In the genomic region with DNA sequence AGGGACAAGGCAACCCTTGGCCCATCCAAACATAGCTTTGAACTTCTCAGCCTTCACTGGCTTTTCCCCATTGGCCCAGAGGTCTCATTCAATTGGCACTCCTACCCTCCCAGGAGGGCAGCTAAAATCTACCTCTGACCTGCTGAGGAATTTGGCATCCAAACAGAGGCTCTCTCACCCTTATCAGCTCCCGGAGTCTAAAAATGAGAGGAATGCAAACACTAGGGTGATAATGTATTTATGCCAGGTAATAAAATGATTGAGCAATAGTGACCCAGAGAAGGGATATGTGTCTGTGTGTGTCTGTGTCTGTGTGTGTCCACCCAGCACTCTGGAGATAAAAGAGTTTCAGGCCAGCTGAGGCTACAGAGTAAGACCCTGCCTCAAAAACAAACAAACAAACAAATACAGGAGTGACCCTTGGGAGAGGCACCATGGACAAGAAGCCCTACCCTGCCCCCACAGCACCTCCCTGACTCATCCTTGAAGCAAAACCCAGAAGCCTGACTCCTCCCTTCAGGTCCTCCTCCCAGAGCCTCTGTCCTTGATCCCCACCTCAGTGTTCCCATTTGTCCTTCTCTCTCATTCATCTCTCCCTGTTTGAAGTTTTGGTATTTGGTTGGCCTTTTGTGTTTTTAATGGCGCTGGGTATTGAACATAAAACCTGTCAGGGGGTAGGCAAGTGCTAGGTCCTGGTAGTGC, we compare ENCODE assay signal across 18 mouse cellular contexts. TPM values are rescaled to one million over a fixed set of nuclear protein-coding genes. Genes with fewer than 3 reads are reported as not detected.
DNase-seq lines count a peak whose midpoint lies in the region; ATAC-seq and TF ChIP-seq lines count a peak whose summit lies in the region.
"Had no signal": no experiment of that assay in that cellular context is flagged by ENCODE, and none has a peak within 500 bp of the region (broad histone marks: within the 10 kb centered on the region; RNA-seq: fewer than 3 reads in every experiment).

No protein-coding gene starts in this region.

- WGBS in lung, adult 2 months = 58% methylated on average over 2 of the region's 2 CpGs
- 87% methylated on average over 2 of the region's 2 CpGs for WGBS in midbrain, postnatal 0 days

- no peak for ATAC-seq in midbrain, postnatal 0 days (ENCODE audit: low FRiP score)

- no peaks in the 10 kb centered on the region for H3K9me3 ChIP-seq in midbrain, postnatal 0 days (ENCODE audit: low read length)
- H3K9me3 ChIP-seq: embryonic facial prominence, embryonic 15.5 days; forebrain, embryonic 10.5 days; hindbrain, embryonic 12.5 days; limb, embryonic 15.5 days; midbrain, embryonic 12.5 days; neural tube, embryonic 15.5 days had no signal

- no peaks in the 10 kb centered on the region for H3K27me3 ChIP-seq in midbrain, postnatal 0 days (ENCODE audit: insufficient read depth, low read length)
- H3K27me3 ChIP-seq: embryonic facial prominence, embryonic 15.5 days; limb, embryonic 15.5 days; neural tube, embryonic 15.5 days had no signal

- no peak for TF ChIP-seq CTCF in lung, adult 2 months (IDR thresholded peaks at IDR 0.05; ENCODE audit: insufficient read depth, low read length)
- TF ChIP-seq CTCF in midbrain, postnatal 0 days (IDR thresholded peaks at IDR 0.05) = no peak

- peak; percentile 62 for DNase-seq in kidney, adult 11 months
- no peak for DNase-seq in kidney, postnatal 10 days
- DNase-seq in lung, adult 18-20 months = peak; percentile 68 to 77
- no peak for DNase-seq in lung, postnatal 4 days
- peak; percentile 36 for DNase-seq in lung, adult 2 months
- peak; percentile 67 for DNase-seq in yolk sac, embryonic 10.5 days (ENCODE audit: low spot score)
- no peak for DNase-seq in midbrain, postnatal 0 days (ENCODE audit: low spot score)
- DNase-seq in right cerebral cortex, postnatal 10 days (ENCODE audit: low spot score in 2 of 2) = no peak
- DNase-seq: cerebellum, adult 8-10 months; layer of hippocampus, adult 9-11 months; thymus, postnatal 25 days had no signal

- no peaks in the 10 kb centered on the region for H3K36me3 ChIP-seq in midbrain, postnatal 0 days (ENCODE audit: insufficient read depth, low read length)
- H3K36me3 ChIP-seq: embryonic facial prominence, embryonic 15.5 days; forebrain, embryonic 10.5 days; hindbrain, embryonic 12.5 days; limb, embryonic 15.5 days; midbrain, embryonic 12.5 days; neural tube, embryonic 15.5 days had no signal

- no peak for TF ChIP-seq POLR2A in lung, adult 2 months (IDR thresholded peaks at IDR 0.05; ENCODE audit: borderline replicate concordance, extremely low read depth, low read depth, low read length)

- H3K4me3 ChIP-seq in lung, adult 2 months (replicated peaks; ENCODE audit: extremely low read depth, low read depth, low read length) = no peak overlapping the region
- no peak overlapping the region for H3K4me3 ChIP-seq in midbrain, postnatal 0 days (ENCODE audit: low read depth, low read length)
- H3K4me3 ChIP-seq: embryonic facial prominence, embryonic 15.5 days; forebrain, embryonic 10.5 days; hindbrain, embryonic 12.5 days; limb, embryonic 15.5 days; midbrain, embryonic 12.5 days; neural tube, embryonic 15.5 days had no signal

- no peak overlapping the region for H3K27ac ChIP-seq in midbrain, postnatal 0 days (ENCODE audit: low read depth, low read length)
- H3K27ac ChIP-seq: embryonic facial prominence, embryonic 15.5 days; forebrain, embryonic 10.5 days; hindbrain, embryonic 12.5 days; limb, embryonic 15.5 days; macrophage; midbrain, embryonic 12.5 days; neural tube, embryonic 15.5 days had no signal

- peaks cover 13% of the 10 kb centered on the region for H3K4me1 ChIP-seq in lung, adult 2 months (ENCODE audit: control insufficient read depth, insufficient read depth, low read length)
- H3K4me1 ChIP-seq in midbrain, postnatal 0 days (ENCODE audit: insufficient read depth, low read length) = peaks cover 16% of the 10 kb centered on the region

- H3K4me2 ChIP-seq in midbrain, postnatal 0 days (ENCODE audit: low read depth, low read length, poor library complexity, severe bottlenecking) = no peak overlapping the region
- H3K4me2 ChIP-seq: embryonic facial prominence, embryonic 15.5 days; hindbrain, embryonic 12.5 days; limb, embryonic 15.5 days; midbrain, embryonic 12.5 days; neural tube, embryonic 15.5 days had no signal

- no peak overlapping the region for H3K9ac ChIP-seq in midbrain, postnatal 0 days (replicated peaks; ENCODE audit: low read length, poor library complexity, severe bottlenecking)
- H3K9ac ChIP-seq: embryonic facial prominence, embryonic 15.5 days; hindbrain, embryonic 12.5 days; limb, embryonic 15.5 days; midbrain, embryonic 12.5 days; neural tube, embryonic 15.5 days had no signal

RNA-seq across cellular contexts. Expression of a gene that starts 56.4 kb away (rescaled TPM):
- 93.2 and 95.3 TPM in 2 replicates for polyA plus RNA-seq in lung, adult 2 months (2012; rRNA removed)
- total RNA-seq in midbrain, postnatal 0 days (2014; rRNA removed) = 57.0 and 60.6 TPM in 2 replicates
- 37.3 and 38.9 TPM in 2 replicates for polyA plus RNA-seq in midbrain, postnatal 0 days (2015; fragmentation: Nextera tagmentation; extraction: Ambion mirVana)

Comparison
In these comparisons a context has a peak if more than half of its experiments do, and no peak if none do; other contexts are left out.
1. DNase-seq: peak in kidney, adult 11 months (single experiment), lung, adult 18-20 months (2 of 2), lung, adult 2 months (single experiment) and yolk sac, embryonic 10.5 days (single experiment); none in kidney, postnatal 10 days (single experiment), lung, postnatal 4 days (0 of 2), midbrain, postnatal 0 days (single experiment) and right cerebral cortex, postnatal 10 days (0 of 2).